Mouse (Mus musculus) heart, adult 2 months (tissue): Measurements from ENCODE around the gene Naa38.

Experiments
- CTCF ChIP-seq: fragments of 200-600 bp; IDR thresholded peaks from 2 replicates; pipeline ENCODE4 v1.8.1; 2022; ENCODE audit warnings: antibody characterized with exemption, mild to moderate bottlenecking, moderate library complexity
- EP300 ChIP-seq: fragments of 200-500 bp; IDR thresholded peaks from 2 replicates; pipeline ENCODE4 v1.6.1; 2011; ENCODE audit warnings: low read depth, low read length, control low read depth; ENCODE audit not compliant: insufficient read depth
- POLR2A ChIP-seq: fragments of 200-500 bp; IDR thresholded peaks from 2 replicates; pipeline ENCODE4 v1.6.1; 2011; ENCODE audit warnings: mild to moderate bottlenecking, low read depth, low read length, control low read depth; ENCODE audit not compliant: insufficient read depth

DNA sequence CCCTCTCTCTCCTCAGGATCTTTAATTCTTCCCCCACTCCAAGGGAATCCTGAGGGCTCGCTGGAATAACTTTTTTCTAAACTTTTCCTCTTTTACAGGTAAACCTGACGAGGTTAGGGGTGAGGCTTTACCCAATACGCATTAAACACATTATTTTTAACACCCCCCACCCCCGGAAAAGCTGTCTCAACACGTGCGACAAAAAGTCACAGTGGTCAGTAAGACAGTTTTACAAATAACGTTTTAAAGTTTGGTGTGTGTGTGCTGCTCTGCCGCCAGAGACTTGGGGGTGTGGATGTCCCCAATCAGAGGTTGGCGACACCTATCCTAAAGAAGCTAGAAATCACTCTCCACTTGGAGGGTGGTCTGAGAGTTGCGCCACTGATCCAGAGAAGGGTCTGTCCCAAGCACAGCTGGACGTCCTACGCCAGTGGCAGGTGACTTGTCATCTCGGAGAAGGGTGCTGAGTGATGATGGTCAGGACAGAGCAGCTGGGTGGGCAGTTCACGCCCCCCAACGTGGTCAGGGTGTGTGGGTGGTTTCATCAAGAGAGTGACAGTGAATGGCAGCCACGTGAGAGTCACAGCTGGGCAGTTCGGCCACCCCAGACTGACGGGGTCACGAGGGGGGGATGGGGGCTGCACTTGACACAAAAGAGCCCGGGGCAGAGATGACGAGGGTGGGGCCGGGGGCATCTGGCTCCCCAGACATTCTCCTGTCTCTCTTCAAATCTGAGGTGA, 27.5 kb upstream of the Naa38 start:
- TF ChIP-seq CTCF (no peak), POLR2A (no peak), EP300 (no peak)
